Mouse (Mus musculus) hematopoietic multipotent progenitor cell, adult 10-12 weeks (in vitro differentiated cells): ENCODE results near the gene Rtl9. TPM values are rescaled to one million over a fixed set of nuclear protein-coding genes. Genes with fewer than 3 reads are reported as not detected.

ENCODE experiments used
- polyA plus RNA-seq: library from polyadenylated mRNA; stranded (reverse); fragments of >175 nt; gene quantifications from 2 replicates; pipeline ENCODE4 v1.2.3, GENCODE M21; 2012; ENCODE audit warnings: low replicate concordance

Gene Rtl9
- polyA plus RNA-seq: not detected in 2 replicates

GRCm38 (mm10) chrX:143099044-143099754 is at the start of gene Rtl9:
Gene Rtl9 (plus strand): TSS chrX:143099594.

Other genes with a start within 250 kb of the Rtl9 start
- 2.3 and 3.3 TPM in 2 replicates for gene Ammecr1, start 132.9 kb upstream of the Rtl9 start, polyA plus RNA-seq